Mouse (Mus musculus): ENCODE results near the gene Rngtt. TPM values are rescaled to one million over a fixed set of nuclear protein-coding genes. Genes with fewer than 3 reads are reported as not detected.
A peak's percentile ranks its signal among the peaks of the same experiment; 100 is the strongest.
"Not testable (repeated sequence)": the region's sequence is repeated elsewhere in the genome, so short reads cannot be mapped to it uniquely, and the experiment has no call there.

Rngtt gene
- polyA plus RNA-seq, 3 experiments from 2014 or later = 59.7 to 63.1 (median 61.0) TPM

DNA sequence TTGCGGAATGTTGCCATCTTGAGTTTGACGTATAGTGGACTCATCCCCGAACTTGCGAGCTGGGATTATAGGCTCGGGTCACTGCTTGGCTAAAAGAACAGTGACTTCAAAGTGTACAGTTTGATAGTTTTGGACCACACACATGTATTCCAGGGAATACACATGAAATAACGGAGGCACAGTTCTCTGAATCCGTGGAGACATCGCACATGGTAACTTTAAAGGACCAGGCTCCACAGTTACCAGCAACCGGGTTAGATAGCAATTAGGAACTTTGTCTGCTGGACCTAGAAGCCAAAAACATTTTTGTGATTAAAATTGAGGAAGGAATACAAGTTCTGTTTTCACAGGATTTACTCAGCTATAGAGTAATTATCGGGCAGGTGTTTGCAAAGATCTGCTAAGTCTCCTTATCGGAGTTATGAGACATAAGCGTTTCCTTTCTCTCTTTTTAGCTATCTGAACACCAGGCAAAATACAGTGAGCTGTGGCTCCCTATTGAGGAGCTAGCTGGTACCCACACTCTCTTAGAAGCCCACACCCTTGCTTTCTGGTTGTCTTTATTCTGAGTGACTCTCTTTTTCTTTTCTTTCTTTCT, 828 bp downstream of the Rngtt start:
- ATAC-seq = no peak

DNA sequence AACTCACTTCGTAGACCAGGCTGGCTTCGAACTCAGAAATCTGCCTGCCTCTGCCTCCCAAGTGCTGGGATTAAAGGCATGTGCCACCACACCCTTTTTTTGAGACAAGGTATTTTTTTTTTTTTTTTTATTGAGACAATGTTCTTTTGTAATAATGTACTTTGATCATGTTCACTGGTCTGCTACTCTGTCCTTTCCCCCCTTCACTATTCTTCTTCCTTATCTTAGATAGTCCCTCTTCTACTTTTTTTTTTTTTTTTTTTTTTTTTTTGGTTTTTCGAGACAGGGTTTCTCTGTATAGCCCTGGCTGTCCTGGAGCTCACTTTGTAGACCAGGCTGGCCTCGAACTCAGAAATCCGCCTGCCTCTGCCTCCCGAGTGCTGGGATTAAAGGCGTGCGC, 4.0 kb downstream of the Rngtt start:
- ATAC-seq = not testable (repeated sequence)

DNA sequence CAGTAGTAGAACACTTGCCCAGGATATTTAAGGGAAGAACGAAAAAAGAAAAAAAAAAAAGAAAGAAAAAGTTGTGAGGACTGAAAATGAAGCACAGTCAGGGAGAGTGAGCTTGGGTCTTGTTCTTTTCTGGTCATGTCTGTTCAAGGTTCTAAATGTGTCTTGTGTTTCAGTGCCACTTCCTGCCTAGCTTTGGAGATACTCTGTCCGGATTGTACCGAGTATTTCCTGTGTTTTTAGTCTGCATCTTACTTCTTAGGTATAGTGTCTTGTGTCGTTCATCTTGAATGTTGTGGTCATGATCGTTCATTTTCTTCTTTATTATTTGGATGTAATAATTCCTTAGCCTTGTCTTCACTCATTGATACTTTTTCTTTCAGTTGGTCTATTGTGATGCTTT, 5.7 kb downstream of the Rngtt start:
- ATAC-seq = peak; percentile 93

DNA sequence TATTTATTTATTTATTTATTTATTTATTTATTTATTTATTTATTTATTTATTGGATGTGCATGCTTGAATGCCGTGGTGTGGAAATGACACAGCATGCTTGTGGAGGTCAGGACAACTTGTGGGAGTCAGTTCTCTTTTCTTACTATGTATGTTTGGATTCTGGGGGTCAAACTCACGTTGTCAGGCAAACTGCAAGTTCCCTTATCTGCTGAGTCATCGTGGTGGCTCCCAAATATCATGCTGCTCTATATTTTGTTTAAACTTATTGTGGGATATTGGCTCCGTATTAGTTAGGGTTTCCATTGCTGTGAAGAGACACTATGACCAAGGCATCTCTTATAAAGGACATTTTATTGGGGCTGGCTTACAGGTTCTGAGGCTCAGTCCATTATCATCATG, 21.0 kb downstream of the Rngtt start:
- no peak for ATAC-seq

DNA sequence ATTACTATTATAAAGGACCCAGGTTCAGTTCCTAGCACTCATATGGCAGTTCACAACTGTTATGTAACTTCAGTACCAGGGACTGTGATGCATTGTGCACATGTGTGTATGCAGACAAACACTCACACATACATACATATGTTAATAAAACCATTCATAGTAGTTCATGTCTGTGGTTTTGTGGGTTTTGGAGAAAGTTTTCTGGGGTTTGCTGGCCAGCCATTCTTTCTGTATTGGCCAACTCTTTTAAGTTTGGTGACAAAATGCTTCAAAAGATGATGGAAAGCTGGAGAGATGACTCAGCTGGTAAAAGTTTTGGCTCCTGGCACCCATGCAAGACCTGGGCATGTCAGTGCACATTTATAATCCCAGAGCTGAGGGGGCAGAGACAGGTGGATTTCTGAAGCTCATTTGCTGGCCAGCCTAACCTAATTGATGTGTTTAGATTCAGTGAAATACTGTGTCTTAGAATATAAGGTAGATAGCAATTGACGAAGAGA, 22.9 kb downstream of the Rngtt start:
- no peak for ATAC-seq

DNA sequence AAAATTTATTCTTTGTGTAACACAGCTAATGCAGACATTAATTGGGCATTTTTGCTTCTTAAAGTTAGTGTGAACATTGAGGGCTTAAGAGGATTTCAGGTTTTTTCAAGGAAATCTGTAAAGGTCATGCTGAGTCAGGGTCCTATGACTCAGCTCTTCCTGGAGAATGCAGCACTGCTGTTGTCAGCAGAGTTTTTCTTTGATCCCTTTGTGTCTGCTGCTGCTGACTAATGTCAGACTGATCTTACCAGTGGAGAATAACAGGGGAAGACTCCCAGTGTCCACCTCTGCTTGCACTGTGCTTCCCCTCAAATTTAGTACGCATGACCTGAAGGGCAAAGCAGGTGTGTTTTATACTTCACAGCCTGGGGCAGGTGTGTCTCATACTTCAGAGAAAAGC, 27.9 kb downstream of the Rngtt start:
- no peak for ATAC-seq

DNA sequence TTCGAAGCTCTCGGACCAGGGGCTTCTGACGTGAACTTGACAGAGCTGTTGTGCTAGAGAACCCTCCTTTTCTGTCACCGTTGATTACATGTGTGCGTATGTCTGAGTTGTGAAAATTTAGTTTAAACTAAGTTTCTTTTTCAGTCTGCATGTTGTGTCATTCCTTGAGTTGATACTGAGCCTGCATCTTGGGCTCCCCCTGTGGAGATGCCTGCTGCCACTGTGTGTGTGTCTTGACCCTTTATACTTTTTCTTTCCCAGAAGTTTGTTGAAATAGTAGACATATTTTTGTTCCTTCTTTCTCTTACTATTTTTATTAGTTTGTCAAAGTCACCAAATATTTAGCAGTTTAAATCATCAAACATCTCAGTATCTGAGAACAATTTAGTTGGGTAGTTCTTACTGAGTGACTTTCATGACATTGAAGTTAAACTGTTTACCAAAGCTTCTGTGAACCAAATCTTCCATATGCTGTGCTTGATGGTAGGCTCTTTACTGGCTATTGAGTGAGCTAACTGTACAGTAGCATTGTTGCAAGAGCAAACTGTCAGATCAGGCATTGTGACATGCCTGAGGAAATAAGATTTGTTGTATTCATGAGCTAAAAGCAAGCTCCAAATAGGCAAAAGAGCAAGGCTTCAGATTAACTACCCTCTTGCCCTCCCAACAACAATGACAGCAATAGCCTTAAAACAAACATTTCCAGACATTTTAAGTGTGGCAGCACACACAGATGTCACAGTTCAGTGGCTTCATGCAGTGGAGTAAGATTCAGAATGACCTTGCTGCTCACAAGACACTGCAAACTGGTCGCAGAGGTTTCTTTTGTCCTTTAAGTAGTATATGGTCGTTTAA, 33.0 kb downstream of the Rngtt start:
- no peak for ATAC-seq

DNA sequence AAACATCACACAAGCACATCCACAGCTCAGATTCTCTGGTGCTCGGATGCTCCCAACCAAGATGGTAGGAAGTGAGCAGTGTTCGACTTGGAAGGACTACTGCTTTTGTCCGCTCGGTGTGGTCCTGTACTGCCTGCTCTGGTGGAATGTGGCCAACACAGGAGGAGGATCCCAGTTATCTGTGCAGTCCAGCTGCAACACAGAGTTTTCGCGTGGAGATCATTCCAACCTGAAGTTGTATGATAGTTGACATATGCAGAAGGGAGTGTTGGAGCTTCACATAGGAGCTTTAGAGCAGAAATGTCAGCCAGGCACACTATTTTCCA, 33.6 kb downstream of the Rngtt start:
- no peak for ATAC-seq

DNA sequence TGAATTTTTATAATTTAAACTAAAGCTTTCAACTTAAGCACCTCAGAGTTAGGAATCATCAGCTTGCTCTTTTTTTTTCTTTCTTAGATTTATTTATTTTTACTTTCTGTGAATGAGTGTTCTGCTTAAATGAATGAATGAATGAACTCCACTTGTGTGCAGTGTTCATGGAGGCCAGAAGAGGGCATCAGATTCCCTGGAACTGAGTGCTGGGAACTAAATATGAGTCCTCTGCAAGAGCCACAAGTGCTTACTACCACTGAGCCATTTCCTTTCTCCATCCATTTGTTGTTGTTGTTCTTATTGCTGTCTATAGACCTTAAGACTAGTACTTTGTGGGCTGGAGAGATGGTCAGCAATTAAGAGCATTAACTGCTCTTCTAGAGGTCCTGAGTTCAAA, 53.3 kb downstream of the Rngtt start:
- ATAC-seq = no peak

DNA sequence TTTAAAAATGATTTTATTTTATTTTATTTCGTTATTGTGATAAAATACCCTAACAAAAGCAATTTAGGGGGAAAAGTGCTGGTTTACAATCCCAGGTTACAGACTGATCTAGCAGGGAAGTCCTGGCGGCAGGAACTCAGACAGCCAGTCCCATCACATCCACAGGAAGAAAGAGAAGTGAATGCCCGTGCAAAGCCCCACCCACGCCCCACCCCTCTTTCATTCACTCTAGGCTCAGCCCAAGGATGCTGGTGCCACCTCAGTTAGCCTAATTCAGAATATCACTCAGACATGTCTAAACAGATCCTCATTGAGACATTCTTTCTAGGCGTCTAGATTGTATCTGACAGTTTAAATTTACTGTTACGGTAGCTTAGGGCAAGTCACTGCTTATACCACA, 64.8 kb downstream of the Rngtt start:
- ATAC-seq = no peak

DNA sequence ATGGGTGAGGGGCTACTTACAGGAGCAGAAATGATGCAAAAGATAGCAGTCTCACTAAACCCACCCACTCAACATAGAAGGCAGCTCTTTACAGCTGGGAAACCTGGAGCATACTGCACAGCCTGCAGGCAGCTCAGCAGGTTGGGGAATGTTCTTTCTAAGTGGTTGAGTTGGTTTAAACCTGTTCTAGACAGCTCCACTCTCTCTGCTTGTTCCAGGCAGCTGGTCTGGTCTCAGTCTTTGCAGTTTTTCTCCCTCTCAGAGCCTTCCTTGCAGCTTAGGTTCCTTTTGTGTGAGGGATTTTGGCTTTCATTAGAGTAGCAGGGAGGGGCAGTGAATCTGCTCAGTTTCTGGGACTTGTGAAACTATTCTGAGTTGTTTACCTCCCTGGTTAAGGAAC, 67.5 kb downstream of the Rngtt start:
- no peak for ATAC-seq

DNA sequence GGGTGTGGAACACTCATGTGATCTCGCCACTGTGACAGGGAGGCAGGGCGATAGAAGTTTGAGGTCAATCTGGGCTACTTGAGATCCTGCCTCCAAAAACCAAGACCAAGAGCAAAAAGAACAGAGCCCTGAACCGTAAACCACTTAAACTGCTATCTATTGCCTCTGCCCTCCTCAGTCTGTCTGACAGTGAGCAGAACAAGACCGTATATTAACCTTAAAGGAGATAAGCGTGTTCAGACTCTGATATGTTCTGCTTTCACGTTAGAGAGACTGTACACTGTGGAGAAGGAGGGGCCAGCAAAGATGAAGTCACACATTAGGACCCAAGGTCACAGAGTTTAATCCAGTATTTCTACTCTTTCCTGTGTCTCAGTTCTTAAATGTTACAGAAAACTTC, 68.8 kb downstream of the Rngtt start:
- ATAC-seq = no peak

DNA sequence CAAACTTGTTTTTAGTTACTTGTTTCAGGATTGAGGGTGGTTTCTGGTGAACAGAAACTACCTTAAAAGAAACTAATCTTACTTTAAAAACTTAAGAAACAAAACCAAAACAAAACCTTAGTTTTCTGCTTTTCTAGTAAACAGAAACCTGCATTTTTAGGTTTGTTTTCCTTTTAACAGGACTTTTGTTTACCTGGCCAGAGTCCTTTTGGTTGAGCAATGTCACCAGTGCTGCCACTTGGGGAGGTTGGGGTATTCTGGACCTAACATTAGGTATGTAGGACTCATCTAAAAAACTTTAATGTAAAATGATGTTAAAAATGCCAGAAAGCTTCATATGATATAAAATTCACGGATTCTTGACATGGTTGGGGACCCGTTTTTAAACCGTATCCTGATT, 78.8 kb downstream of the Rngtt start:
- no peak for ATAC-seq

DNA sequence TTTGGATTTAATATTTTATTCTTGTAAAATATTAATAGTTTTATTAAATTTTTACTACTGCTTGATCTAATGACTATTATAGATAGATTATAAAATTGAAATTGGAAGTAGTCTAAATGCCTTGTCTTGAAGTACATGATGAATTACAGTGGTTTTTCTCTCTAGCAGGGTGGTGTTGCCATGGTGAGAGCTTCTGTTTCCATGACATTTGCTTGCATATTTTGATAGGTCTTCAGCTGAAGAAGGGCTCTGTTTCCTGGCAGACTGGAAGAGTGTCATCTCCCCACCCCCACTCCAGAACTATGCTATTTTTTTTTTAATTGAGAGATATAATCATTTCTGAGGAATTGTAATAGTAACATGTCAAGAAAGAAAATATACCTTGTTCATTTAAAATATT, 80.5 kb downstream of the Rngtt start:
- peak; percentile 75 for ATAC-seq

DNA sequence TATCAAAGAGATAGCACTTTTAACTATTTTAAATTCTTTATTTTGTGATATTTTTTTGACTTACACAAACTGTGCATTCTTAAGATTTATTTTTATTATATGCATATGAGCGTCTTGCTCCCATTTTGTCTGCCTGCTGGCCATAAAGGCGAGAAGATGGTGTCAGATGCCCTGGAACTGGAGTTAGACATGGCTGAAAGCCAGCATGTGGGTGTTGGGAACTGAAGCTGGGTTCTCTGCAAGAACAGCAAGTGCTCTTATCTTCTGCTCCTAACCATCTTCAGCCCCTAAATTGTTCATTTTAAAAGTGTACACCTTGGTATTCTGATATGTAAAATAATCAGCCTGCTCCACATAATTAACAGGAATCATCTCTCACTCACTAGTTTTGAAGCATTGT, 83.3 kb downstream of the Rngtt start:
- ATAC-seq = no peak

DNA sequence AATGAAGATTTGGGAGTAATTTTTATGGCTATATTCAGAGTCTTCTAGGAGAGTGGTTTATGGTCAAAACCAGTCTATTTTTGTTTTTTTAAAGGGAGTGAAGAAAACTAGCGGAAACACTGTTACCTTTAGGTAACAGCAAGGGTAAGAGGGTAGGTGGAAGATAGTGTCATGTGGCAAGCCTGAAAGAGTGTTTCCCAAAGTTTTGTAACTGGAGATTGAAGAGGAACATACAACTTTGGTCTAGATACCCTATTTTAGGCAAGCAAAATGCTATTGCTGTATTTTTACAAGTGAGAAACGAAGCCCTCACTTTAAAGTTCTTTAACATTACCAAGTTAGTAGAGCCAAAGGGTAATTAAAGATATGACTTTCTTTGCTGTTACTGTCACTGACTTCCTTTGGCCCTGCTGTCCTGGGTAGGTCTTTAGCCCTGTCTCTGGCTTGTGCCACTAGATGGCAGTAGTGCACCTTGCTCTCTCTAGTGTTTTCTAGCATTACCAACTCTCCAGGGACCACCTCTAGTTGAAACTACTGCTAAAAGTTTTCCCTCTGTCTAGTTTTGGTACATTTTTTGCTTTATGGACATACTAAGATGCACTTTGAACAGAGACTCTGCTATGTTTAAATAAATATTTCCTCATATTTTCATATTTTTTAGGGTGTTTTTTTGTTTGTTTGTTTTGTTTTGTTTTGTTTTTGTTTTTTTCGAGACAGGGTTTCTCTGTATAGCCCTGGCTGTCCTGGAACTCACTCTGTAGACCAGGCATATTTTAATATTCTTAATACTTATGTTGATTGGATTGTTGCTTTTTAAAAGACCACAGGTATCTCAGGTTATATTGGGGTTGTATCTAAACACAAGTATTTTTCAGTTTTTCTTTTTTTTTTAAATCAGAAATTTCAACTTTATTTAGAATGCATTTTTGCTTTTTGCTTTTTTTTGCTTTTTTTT, 86.4 kb downstream of the Rngtt start:
- peak; percentile 85 for ATAC-seq

DNA sequence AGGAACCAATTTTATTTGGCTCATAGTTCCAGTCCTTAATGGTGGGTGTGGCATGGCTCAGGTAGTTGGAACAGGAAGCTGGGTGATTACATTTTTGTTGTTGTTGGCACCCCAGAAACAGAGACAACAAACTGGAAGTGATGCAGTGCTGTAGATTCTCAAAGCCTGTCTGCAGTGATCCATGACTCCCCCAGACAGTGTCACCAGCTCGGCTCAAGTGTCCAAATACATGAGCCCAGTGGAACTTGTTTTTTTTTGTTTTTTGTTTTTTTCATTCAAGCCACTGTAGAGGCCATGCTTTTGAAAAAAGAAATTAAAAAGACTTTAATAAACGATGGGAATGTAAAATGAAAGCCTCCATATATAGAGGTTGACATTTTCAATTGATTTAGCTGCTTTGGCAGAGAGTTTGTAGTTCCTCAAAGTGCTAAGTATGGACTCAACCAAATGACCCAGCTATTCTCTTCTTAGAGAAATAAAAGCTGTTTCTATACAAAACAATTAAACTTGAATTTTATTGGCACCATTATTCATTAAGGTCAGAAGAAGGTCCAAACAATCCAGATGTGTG, 95.7 kb downstream of the Rngtt start:
- ATAC-seq = no peak

DNA sequence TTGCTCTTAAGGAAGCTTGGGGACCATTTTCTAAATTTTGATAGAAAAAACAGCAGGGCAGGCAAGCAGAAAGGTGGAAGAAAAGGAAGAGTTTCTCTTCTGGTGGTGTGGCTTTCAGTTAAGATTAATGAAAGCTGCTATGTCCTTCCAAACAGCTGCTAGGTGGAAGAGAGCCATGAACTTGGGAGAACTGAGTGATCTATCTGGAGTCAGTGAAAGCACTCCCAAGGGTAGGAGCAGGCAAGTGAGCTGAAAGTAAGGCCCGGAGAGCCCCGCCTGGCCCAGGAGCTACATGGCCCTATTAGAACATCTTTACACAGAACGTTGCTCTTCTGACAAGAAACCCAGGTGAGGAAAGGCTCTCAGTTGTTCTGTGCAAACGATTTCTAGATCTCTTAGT, 103.7 kb downstream of the Rngtt start:
- no peak for ATAC-seq

DNA sequence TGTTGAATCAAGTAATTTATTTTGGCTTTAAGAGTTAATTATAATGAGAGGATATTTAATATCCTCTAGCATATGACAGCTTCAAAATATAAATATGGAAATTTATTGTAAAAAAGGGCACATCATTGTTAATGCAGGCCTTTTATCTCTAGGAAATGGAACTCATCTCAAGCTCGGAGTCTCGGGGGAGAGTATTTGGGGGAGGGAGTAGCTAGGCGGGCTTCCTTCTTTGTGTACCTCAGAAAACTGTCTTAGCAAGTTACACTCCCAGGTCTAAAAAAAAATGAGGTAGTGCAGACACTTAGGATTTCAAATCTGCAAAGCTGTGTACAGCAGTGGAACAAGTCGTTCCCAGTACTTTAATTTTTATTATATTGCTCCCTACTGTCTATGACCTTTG, 104.7 kb downstream of the Rngtt start:
- no peak for ATAC-seq

DNA sequence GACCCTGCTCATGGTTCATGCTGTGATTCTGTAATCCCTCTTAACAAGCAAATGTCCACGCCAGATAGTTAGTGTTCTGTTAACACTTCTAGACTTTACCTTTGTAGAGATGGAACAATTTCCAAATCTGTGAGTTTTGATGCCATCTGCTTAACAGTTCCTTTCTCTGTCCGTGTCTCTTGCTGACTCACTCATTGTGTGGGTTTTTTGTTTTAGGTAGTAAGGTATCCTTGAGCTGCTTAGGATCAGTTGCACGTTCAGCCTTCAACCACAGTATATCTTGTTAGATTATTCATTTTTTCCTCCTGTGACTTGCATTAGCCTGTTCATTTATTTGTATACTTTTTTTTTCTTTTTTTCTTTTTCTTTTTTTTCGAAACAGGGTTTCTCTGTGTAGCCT, 107.3 kb downstream of the Rngtt start:
- ATAC-seq = no peak

DNA sequence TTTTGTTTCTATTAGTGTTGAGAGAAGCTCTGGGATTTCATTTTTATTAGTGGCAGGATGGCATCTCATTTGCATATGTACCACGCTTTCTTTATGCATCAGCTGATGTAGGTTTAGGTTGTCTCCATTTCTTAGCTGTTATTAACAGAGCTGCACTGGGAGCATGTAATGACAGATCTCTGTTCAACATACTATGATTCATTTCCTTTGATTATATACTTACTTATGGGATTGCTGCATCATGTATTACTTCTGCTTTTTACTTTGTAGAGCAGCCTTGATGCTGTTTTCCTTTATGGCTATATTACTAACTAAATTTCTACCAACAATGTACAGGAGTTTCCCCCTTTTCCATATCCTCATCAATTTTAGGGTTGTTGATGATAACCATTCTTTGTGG, 109.5 kb downstream of the Rngtt start:
- no peak for ATAC-seq

DNA sequence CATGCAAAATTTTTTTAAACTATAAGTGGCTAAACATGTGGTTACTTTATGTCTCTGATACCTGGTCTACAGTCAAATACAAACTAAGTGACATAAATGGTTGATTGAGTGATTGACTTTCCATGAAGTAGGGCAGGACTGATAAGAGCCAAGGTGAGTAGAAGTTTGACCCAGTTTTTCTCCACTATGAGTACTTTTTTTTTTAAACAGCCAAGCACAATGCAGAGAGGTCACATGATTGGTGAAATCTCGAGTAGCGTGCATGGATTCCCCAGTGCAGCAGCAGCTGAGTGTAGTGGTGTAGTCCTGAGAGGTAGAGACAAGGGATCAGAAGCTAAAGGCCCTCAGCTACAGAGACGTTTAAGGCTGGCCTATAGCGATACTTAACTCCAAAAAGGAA, 118.7 kb downstream of the Rngtt start:
- ATAC-seq = no peak

DNA sequence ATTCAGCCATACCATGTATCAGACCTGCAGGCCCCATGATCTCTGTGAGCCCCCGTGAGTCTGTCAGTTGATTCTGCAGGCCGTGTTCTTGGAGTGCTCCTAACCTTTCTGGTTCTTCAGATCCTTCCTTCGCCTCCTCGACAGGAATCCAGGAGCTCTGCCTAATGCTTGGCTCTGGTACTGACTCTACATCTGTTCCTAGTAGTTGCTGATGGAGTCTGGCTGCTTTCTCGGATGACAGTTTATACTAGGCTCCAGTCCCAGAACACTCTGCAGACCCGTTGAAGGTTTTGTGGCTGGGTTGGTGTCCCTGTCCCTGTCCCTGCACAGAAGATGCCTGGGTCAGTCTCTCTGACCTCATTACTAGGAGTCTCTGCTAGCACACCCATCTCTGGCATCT, 131.8 kb downstream of the Rngtt start:
- ATAC-seq = no peak

All from inflammation-experienced regulatory T-cells, adult 6 months (primary cell).